Mouse (Mus musculus) retina, adult 2 months (tissue): Measurements from ENCODE around the gene Emp2.

Source experiments
- DNase-seq: peaks from one replicate; pipeline ENCODE4 v3.0.0-alpha.2; 2012; ENCODE audit warnings: low read depth, low spot score

Gene Emp2

GRCm38 (mm10) chr16:10313646-10314088 lies at the start of gene Emp2:
TSS of gene Emp2 (minus strand) at chr16:10313968.
- no peak for DNase-seq

GRCm38 (mm10) chr16:10363061-10363460 lies 49.3 kb upstream of the Emp2 start:
- DNase-seq, result no peak

- DNase-seq, result no peak
Measured at GRCm38 (mm10) chr16:10359241-10359640, 45.5 kb upstream of the Emp2 start.

- no peak for DNase-seq
Measured at GRCm38 (mm10) chr16:10358010-10358934, 44.5 kb upstream of the Emp2 start.

- DNase-seq, result no peak
Measured at GRCm38 (mm10) chr16:10355004-10355403, 41.2 kb upstream of the Emp2 start.

GRCm38 (mm10) chr16:10351050-10351636 lies 37.4 kb upstream of the Emp2 start:
- no peak for DNase-seq

GRCm38 (mm10) chr16:10349876-10350275 lies 36.1 kb upstream of the Emp2 start:
- DNase-seq, result no peak

GRCm38 (mm10) chr16:10349436-10349835 lies 35.7 kb upstream of the Emp2 start:
- no peak for DNase-seq

GRCm38 (mm10) chr16:10347551-10347950 lies 33.8 kb upstream of the Emp2 start:
- no peak for DNase-seq

GRCm38 (mm10) chr16:10341110-10341509 lies 27.3 kb upstream of the Emp2 start:
- no peak for DNase-seq

GRCm38 (mm10) chr16:10339930-10340329 lies 26.2 kb upstream of the Emp2 start:
- DNase-seq, result no peak

- no peak for DNase-seq
Measured at GRCm38 (mm10) chr16:10338601-10339000, 24.8 kb upstream of the Emp2 start.

GRCm38 (mm10) chr16:10337422-10338197 lies 23.8 kb upstream of the Emp2 start:
- no peak for DNase-seq

GRCm38 (mm10) chr16:10336454-10337421 lies 23.0 kb upstream of the Emp2 start:
- no peak for DNase-seq

GRCm38 (mm10) chr16:10335953-10336352 lies 22.2 kb upstream of the Emp2 start:
- no peak for DNase-seq

- DNase-seq, result no peak
Measured at GRCm38 (mm10) chr16:10332732-10333131, 19.0 kb upstream of the Emp2 start.

GRCm38 (mm10) chr16:10330586-10331495 lies 17.1 kb upstream of the Emp2 start:
- no peak for DNase-seq

GRCm38 (mm10) chr16:10327563-10328333 lies 14.0 kb upstream of the Emp2 start:
- no peak for DNase-seq

GRCm38 (mm10) chr16:10319914-10320569 lies 6.3 kb upstream of the Emp2 start:
- DNase-seq, result no peak
